Mouse (Mus musculus) heart, postnatal 0 days (tissue): Measurements from ENCODE around the gene Dnm1.

ENCODE experiments used
- CTCF ChIP-seq: IDR thresholded peaks from 2 replicates; pipeline ENCODE4 v1.5.1; 2016; ENCODE audit warnings: antibody characterized with exemption, control low read depth, low read depth
- EP300 ChIP-seq: IDR thresholded peaks from 2 replicates; pipeline ENCODE4 v1.6.1; 2016; ENCODE audit warnings: antibody characterized with exemption, low read depth

GRCm38 (mm10) chr2:32358381-32358780 lies 5.2 kb upstream of the Dnm1 start:
- TF ChIP-seq CTCF (no peak), EP300 (no peak)
